Mouse (Mus musculus): ENCODE measurements at regions not wholly inside any gene's neighbourhood (a gene's known extent, or its start where the extent isn't known, plus 50 kb on each side); places are given as distances from the start of the nearest gene placed in this dataset.

GRCm38 (mm10) chr1:13873925-13874324, 2219.2 kb downstream of the 4930444P10Rik start:
- TF ChIP-seq CTCF (IDR thresholded peaks at IDR 0.05; ENCODE audit: control insufficient read depth, insufficient read depth, insufficient replicate concordance, low read depth, low read length) (no peak), POLR2A (IDR thresholded peaks at IDR 0.05; ENCODE audit: control insufficient read depth, low read depth, low read length) (no peak)

Data from testis, adult 2 months (tissue).